Mouse (Mus musculus): Measurements from ENCODE around the gene Rbfox1.

GRCm38 (mm10) chr16:5870391-5870790, 14.8 kb upstream of the Rbfox1 start:
- TF ChIP-seq CTCF (IDR thresholded peaks at IDR 0.05; ENCODE audit: low read depth, low read length), result no peak
- no peak for TF ChIP-seq POLR2A (IDR thresholded peaks at IDR 0.05; ENCODE audit: borderline replicate concordance, low read depth, low read length)

Data from bone marrow macrophage, adult 2 months (primary cell).